Mouse (Mus musculus): ENCODE measurements around the gene Camk2d. TPM values are rescaled to one million over a fixed set of nuclear protein-coding genes. Genes with fewer than 3 reads are reported as not detected.

Camk2d gene
- polyA plus RNA-seq, 1 experiment from 2014 or later: 7.4 TPM

DNA sequence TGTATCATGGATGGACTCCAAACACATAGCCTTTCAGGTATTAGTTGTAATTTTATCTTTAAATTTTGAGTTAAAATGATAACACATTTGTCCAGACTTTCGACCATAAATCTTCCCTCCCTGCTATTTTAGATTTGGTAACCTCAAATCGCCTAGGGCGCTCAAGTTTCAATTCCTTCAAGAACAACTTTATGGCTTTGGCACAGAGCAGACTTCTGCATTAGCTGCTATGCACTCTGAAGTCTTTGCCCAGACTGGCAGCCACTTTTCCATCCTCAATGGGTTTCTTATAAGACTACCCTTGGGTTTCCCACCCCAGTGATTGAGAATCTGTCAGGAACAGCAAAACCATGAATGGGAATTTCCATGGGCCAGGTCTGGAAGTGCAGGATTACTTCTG lies 8.6 kb upstream of the Camk2d start:
- Histone ChIP-seq H3K36me3 (replicated peaks; ENCODE audit: insufficient read depth, low read length) (no peaks in the 10 kb centered on the region), H3K4me1 (ENCODE audit: insufficient read depth) (no peaks in the 10 kb centered on the region), H3K4me3 (ENCODE audit: low read depth, low read length) (no peak overlapping the region), H3K9me3 (ENCODE audit: low read length) (no peaks in the 10 kb centered on the region), H3K4me2 (ENCODE audit: low read depth, low read length) (no peak overlapping the region), H3K27ac (ENCODE audit: low read depth) (no peak overlapping the region), H3K27me3 (ENCODE audit: insufficient read depth, low read length) (no peaks in the 10 kb centered on the region), H3K9ac (replicated peaks) (no peak overlapping the region)
- no peak for ATAC-seq
- 62% methylated on average over 3 of the region's 3 CpGs for WGBS (ENCODE audit: insufficient replicate concordance)
- TF ChIP-seq CTCF (IDR thresholded peaks at IDR 0.05; ENCODE audit: low read depth) (no peak), EP300 (IDR thresholded peaks at IDR 0.05; ENCODE audit: low read depth) (no peak)
- DNase-seq: no peak

DNA sequence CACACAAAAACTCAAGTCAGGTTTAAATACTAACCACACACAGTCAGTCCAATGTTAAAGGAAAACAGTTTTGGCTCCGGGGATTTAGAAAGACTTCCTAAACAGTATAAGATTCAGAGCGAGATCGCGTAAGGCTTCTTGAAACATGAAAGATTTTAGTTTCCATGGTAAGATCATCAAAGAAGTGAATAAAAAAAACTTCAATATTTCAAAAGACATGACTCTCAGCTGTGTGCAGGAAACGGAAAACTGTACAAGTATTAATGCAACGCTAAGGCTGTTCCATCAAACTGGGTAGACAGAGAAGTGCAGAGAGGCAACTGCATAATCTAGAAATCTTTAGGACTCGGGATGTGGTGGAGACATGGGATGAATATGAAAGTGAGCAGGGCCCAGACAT lies 6.5 kb upstream of the Camk2d start:
- 83% methylated on average over 7 of the region's 7 CpGs for WGBS (ENCODE audit: insufficient replicate concordance)
- Histone ChIP-seq H3K36me3 (replicated peaks; ENCODE audit: insufficient read depth, low read length) (no peaks in the 10 kb centered on the region), H3K4me2 (ENCODE audit: low read depth, low read length) (no peak overlapping the region), H3K4me3 (ENCODE audit: low read depth, low read length) (no peak overlapping the region), H3K9me3 (ENCODE audit: low read length) (no peaks in the 10 kb centered on the region), H3K27ac (ENCODE audit: low read depth) (no peak overlapping the region), H3K4me1 (ENCODE audit: insufficient read depth) (no peaks in the 10 kb centered on the region), H3K9ac (replicated peaks) (no peak overlapping the region), H3K27me3 (ENCODE audit: insufficient read depth, low read length) (no peaks in the 10 kb centered on the region)
- no peak for TF ChIP-seq EP300 (IDR thresholded peaks at IDR 0.05; ENCODE audit: low read depth)
- no peak for TF ChIP-seq CTCF (IDR thresholded peaks at IDR 0.05; ENCODE audit: low read depth)
- DNase-seq: no peak
- no peak for ATAC-seq

DNA sequence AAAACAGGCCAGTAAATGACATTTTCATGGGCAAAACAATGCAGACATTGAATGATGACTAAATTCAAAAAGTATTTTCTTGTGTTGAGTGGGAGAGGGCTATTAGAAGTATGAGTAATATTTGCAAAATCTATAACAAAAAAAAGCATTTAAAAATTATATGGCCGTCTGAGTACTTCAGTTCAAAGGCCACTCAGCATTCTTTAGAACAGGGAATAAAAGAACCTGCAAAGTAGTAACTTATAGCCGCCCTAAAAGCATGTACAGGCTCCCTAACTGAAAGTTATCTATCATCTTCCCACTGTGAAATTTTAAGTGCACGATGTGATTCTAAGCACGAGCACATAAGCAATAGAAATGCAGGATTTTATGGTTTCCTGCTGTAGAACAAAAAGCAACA lies 646 bp upstream of the Camk2d start:
- H3K4me2 ChIP-seq (ENCODE audit: low read depth, low read length): no peak overlapping the region
- WGBS (ENCODE audit: insufficient replicate concordance): 57% methylated on average over 4 of the region's 4 CpGs

DNA sequence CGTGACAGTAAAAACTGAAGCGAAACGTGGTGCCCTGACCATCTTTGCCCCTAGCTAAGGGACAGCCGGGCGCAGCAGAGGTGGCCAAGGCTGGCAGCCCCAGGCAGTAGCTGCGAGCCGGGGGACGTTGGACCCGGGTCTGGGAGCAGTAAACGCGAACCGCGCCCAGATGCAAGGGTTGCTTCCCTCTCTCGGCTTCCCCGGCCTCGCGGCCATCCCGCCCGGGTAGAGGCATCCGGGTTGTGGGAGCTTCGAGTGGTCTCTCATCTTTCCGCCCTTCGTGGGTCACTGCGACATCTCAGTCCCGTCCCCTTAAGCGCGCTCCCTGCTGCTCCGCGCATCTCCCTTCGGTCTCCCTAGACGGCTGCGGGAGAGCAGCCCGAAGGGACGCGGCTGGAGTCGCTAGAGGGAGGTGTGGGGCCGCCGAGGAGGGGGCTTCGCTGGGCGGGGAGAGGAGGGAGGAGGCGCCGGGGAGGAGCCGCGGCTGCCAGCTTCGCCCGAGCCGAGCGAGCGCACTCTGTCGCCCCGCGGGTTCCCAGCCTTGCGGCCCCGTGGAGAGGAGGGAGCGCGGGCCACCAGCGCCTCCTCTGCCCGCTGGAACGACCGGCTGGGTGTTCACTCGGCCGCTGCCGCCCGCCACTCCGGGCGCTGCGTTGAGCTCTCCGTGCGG lies 524 bp downstream of the Camk2d start:
- ATAC-seq (peak; percentile 77), DNase-seq (peak; percentile 82)
- H3K9me3 ChIP-seq (ENCODE audit: low read length): no peaks in the 10 kb centered on the region
- under 1% methylated on average over 49 of the region's 69 CpGs for WGBS (ENCODE audit: insufficient replicate concordance)
- H3K4me2 ChIP-seq (ENCODE audit: low read depth, low read length): peak overlapping the region; percentile 87
- H3K4me1 ChIP-seq (ENCODE audit: insufficient read depth): peaks cover 4% of the 10 kb centered on the region
- no peaks in the 10 kb centered on the region for H3K27me3 ChIP-seq (ENCODE audit: insufficient read depth, low read length)
- H3K9ac ChIP-seq (replicated peaks): peak overlapping the region; percentile 74
- H3K27ac ChIP-seq (ENCODE audit: low read depth): peak overlapping the region; percentile 97
- H3K36me3 ChIP-seq (replicated peaks; ENCODE audit: insufficient read depth, low read length): 0 out of 2 replicates have a peak, but pooled peaks cover 5% of the 10 kb centered on the region
- H3K4me3 ChIP-seq (ENCODE audit: low read depth, low read length): peak overlapping the region; percentile 73
- TF ChIP-seq CTCF (IDR thresholded peaks at IDR 0.05; ENCODE audit: low read depth): peak; percentile 76
- TF ChIP-seq EP300 (IDR thresholded peaks at IDR 0.05; ENCODE audit: low read depth): no peak

More for the DNA sequence above, 646 bp upstream of the Camk2d start:
- Histone ChIP-seq H3K27me3 (ENCODE audit: insufficient read depth, low read length) (no peaks in the 10 kb centered on the region), H3K4me1 (ENCODE audit: insufficient read depth) (peaks cover 4% of the 10 kb centered on the region), H3K4me3 (ENCODE audit: low read depth, low read length) (no peak overlapping the region), H3K36me3 (replicated peaks; ENCODE audit: insufficient read depth, low read length) (no peaks in the 10 kb centered on the region), H3K9ac (replicated peaks) (no peak overlapping the region), H3K9me3 (ENCODE audit: low read length) (no peaks in the 10 kb centered on the region), H3K27ac (ENCODE audit: low read depth) (no peak overlapping the region)
- ATAC-seq (no peak), DNase-seq (no peak)
- TF ChIP-seq EP300 (IDR thresholded peaks at IDR 0.05; ENCODE audit: low read depth) (no peak), CTCF (IDR thresholded peaks at IDR 0.05; ENCODE audit: low read depth) (no peak)

DNA sequence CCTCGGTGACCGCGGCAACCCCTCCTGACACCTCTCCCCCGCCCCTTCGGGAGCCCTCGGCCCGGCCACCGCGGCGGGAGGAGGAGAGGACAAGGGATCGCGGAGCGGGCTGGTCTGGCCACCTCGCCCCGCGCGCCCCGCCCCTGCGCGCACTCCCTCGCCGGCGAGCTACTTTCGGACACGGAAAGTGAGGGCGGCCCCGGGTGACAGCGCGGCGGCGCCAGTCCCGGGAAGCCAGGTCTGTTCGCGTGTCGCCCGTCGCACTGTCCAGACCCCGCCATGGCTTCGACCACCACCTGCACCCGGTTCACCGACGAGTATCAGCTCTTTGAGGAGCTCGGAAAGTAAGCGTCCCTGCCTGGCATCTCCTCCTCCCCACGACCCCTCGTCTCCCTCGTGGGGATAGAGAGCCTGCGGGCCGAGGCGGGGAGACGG lies 1.1 kb downstream of the Camk2d start:
- TF ChIP-seq CTCF (IDR thresholded peaks at IDR 0.05; ENCODE audit: low read depth) (no peak), EP300 (IDR thresholded peaks at IDR 0.05; ENCODE audit: low read depth) (no peak)
- WGBS (ENCODE audit: insufficient replicate concordance): 2% methylated on average over 40 of the region's 51 CpGs
- no peaks in the 10 kb centered on the region for H3K27me3 ChIP-seq (ENCODE audit: insufficient read depth, low read length)
- peaks cover 4% of the 10 kb centered on the region for H3K4me1 ChIP-seq (ENCODE audit: insufficient read depth)
- peak; percentile 73 for ATAC-seq
- 0 out of 2 replicates have a peak, but pooled peaks cover 5% of the 10 kb centered on the region for H3K36me3 ChIP-seq (replicated peaks; ENCODE audit: insufficient read depth, low read length)
- DNase-seq: peak; percentile 78
- no peaks in the 10 kb centered on the region for H3K9me3 ChIP-seq (ENCODE audit: low read length)
- peak overlapping the region; percentile 73 for H3K4me3 ChIP-seq (ENCODE audit: low read depth, low read length)
- H3K4me2 ChIP-seq (ENCODE audit: low read depth, low read length): peak overlapping the region; percentile 87
- peak overlapping the region; percentile 97 for H3K27ac ChIP-seq (ENCODE audit: low read depth)
- peak overlapping the region; percentile 74 for H3K9ac ChIP-seq (replicated peaks)

DNA sequence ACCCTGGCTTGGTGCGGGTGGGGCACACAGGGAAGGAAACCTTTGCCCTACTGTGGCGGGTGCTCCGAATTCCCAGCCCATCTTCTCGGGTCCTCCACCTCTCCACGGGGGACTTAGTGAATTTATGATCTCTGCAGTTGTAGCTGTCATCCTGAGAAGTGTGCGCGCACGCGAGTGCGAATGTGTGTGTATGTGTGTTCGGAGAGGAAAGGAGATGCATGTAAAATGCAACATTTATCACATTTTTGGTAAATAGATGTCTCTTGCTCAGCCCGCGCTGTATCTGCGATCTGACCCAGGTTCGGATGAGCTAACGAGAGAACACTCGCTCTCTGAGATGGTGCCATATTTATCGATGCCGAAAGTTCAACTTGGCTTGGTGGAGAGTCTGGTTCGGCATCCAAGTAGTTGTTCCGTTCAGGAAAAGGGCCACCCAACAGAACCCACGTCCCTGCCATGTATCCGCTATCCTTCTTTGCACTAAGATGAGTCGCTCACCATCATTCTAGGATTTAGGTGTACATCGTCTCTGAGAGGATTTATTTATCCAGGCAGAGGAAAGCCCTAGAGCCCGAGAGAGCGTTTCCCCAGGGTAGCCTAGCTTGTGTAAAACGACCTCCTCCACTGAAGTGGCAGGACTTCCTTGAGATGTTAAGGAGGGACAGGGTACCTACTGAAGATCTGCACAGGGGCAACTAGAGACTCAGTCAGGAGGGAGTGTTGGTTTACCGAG lies 1.7 kb downstream of the Camk2d start:
- H3K9ac ChIP-seq (replicated peaks): peak overlapping the region; percentile 74
- peak overlapping the region; percentile 87 for H3K4me2 ChIP-seq (ENCODE audit: low read depth, low read length)

More for the DNA sequence above, 1.7 kb downstream of the Camk2d start:
- no peak for DNase-seq
- Histone ChIP-seq H3K27me3 (ENCODE audit: insufficient read depth, low read length) (no peaks in the 10 kb centered on the region), H3K4me1 (ENCODE audit: insufficient read depth) (peaks cover 4% of the 10 kb centered on the region), H3K36me3 (replicated peaks; ENCODE audit: insufficient read depth, low read length) (0 out of 2 replicates have a peak, but pooled peaks cover 5% of the 10 kb centered on the region), H3K27ac (ENCODE audit: low read depth) (peak overlapping the region; percentile 97), H3K4me3 (ENCODE audit: low read depth, low read length) (peak overlapping the region; percentile 73), H3K9me3 (ENCODE audit: low read length) (no peaks in the 10 kb centered on the region)
- no peak for ATAC-seq
- no peak for TF ChIP-seq CTCF (IDR thresholded peaks at IDR 0.05; ENCODE audit: low read depth)
- TF ChIP-seq EP300 (IDR thresholded peaks at IDR 0.05; ENCODE audit: low read depth): no peak
- under 1% methylated on average over 29 of the region's 29 CpGs for WGBS (ENCODE audit: insufficient replicate concordance)

All from liver, postnatal 0 days (tissue).